Mouse (Mus musculus) lung, adult 2 months (tissue): Measurements from ENCODE around the gene Ttll5. TPM values are rescaled to one million over a fixed set of nuclear protein-coding genes. Genes with fewer than 3 reads are reported as not detected.
A peak's percentile ranks its signal among the peaks of the same experiment; 100 is the strongest.

ENCODE experiments used
- DNase-seq: peaks from one replicate; pipeline ENCODE4 v3.0.0; 2022
- H3K4me1 ChIP-seq: fragments of 200-500 bp; 2 replicates; pipeline ENCODE4 v1.6.1; 2011; ENCODE audit warnings: low read length; ENCODE audit not compliant: control insufficient read depth, insufficient read depth
- H3K4me3 ChIP-seq: fragments of 200-500 bp; replicated peaks from 2 replicates; pipeline ENCODE3; 2011; ENCODE audit warnings: low read depth, mild to moderate bottlenecking, control low read depth, low read length; ENCODE audit errors: extremely low read depth
- CTCF ChIP-seq: fragments of 200-500 bp; IDR thresholded peaks from 2 replicates; pipeline ENCODE4 v1.5.1; 2011; ENCODE audit warnings: mild to moderate bottlenecking, low read length, control low read depth; ENCODE audit not compliant: insufficient read depth
- POLR2A ChIP-seq: fragments of 200-500 bp; IDR thresholded peaks from 2 replicates; pipeline ENCODE4 v1.6.1; 2011; ENCODE audit warnings: low read depth, mild to moderate bottlenecking, control low read depth, low read length, borderline replicate concordance; ENCODE audit errors: extremely low read depth
- WGBS: fragments of 180-500 bp; shearing (Covaris S2); methylation state at CpG from one replicate; pipeline ENCODE4 v1.1.7; 2018; 5-methylcytosine and 5-hydroxymethylcytosine counted together
- polyA plus RNA-seq: library from polyadenylated mRNA; depleted of rRNA; stranded (reverse); fragments of >200 nt; gene quantifications from 2 replicates; pipeline ENCODE4 v1.2.3, GENCODE M21; 2012

Ttll5 gene
- polyA plus RNA-seq, 1 experiment, result 11.7 TPM

DNA sequence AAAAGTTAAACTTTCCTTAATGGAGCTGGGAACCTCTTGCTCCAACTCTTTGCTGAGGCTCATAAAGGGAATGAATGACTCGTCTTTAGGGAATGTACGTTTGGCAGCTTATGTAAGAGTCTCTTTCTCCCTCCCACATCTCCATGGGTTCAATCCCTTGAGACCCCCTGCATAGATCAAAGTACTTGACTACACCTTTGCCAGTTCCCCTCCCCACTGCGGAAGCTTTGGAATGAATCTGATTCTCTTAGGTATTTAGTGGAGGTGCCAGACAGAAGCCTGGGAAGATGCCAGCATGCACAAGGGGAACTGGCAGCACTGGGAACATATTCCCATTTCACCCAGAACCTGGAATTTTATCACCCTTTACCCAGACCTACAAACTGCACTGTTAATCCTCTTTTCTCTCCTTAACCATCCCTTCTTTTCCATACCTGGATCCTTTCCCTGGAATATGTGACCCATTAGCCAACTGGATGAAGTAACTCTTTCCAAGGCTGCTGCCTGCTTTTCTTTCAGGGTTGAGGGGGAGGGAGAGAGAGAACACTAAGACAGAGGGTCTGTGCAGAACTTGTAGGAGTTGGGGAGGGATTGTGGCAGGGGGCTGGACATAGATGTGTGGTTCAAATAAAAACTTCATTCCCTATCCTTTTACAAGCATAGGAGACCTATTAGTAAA lies 35.2 kb downstream of the Ttll5 start:
- Histone ChIP-seq H3K4me3 (no peak overlapping the region), H3K4me1 (no peaks in the 10 kb centered on the region)
- DNase-seq, result no peak
- WGBS, result 41% methylated on average over 3 of the region's 3 CpGs
- TF ChIP-seq CTCF, result no peak
- no peak for TF ChIP-seq POLR2A

DNA sequence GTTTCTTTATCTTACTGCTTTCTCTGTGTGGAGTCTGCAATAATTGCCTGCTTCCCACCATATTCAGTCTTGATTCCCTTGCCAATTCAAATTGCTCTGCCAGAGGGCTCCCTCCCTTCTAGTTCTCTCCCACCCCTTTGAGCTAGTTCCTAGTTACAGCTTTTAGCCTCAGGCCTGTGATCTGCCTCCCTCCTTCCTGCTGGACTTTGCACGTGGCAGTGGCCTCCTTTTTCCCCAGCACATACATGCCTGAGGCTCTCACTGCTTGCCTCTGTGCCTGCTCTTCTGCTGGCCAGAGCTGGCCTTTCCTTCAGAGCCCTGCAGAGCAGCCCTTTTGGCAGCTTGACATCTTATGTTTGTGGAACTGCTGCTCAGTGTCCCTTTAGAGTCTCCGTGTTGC lies 38.1 kb downstream of the Ttll5 start:
- Histone ChIP-seq H3K4me1 (no peaks in the 10 kb centered on the region), H3K4me3 (no peak overlapping the region)
- DNase-seq, result no peak
- no peak for TF ChIP-seq POLR2A
- no peak for TF ChIP-seq CTCF
- 35% methylated on average over 2 of the region's 2 CpGs for WGBS

DNA sequence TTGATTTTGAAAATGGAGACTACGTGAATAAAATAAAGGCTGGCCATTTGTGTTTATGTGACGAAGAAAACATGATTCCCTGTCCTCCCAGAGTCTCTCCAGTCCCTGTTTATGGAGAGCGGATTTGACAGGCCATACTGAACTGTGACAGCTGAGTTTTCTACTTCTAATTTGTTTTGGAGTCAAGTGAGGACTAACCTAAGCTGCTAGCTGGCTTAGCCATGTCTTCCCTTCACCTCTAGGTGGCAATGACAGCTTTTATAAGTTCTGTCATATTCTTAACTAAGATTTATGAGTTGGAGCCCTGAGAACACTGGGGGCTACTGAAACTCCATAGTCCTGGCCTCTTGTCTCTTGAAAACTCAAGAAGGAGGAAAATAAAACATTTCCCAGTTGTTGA lies 41.1 kb downstream of the Ttll5 start:
- no peak for DNase-seq
- Histone ChIP-seq H3K4me3 (no peak overlapping the region), H3K4me1 (0 out of 2 replicates have a peak, but pooled peaks cover 4% of the 10 kb centered on the region)
- no peak for TF ChIP-seq CTCF
- TF ChIP-seq POLR2A, result no peak
- WGBS, result 73% methylated on average over 3 of the region's 3 CpGs

DNA sequence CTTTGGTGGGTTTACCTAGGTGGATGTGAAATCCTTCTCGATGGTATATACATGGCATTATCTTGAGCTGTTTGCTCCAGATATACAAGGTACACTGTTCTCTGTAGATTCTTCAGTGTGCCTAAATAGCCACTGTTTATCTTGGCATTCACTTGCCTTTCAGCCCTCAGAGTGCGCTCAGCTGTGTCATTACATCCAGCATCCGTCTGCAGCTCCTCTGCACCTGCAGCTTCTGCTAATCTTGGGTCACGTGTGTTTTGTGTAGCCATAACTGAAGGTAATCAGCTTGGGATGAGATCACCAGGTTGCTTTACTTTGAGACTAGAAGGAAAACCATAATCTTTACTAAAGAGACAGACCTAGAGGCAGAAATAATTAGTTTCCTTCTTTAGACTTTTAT lies 42.2 kb downstream of the Ttll5 start:
- 74% methylated on average over 4 of the region's 4 CpGs for WGBS
- 0 out of 2 replicates have a peak, but pooled peaks cover 4% of the 10 kb centered on the region for H3K4me1 ChIP-seq
- no peak for DNase-seq
- no peak overlapping the region for H3K4me3 ChIP-seq
- TF ChIP-seq CTCF (no peak), POLR2A (no peak)

DNA sequence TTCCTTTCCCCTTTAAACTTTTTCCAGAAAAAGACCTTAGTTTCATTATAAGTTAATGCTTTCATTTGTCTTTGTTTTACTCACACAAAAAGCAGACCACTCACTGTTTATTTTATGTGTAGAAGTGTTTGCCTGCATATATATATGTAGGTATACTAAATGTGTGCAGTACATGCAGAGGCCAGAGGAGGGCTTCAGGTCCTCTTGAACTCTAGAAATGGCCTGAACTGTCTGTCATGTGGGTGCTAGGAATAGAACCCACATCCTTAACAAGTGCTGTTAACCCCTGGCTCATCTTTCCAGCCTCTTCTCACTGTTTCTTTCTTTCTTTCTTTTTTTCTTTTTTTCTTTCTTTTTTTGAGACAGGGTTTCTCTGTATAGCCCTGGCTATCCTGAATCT lies 42.7 kb downstream of the Ttll5 start:
- DNase-seq, result no peak
- Histone ChIP-seq H3K4me1 (0 out of 2 replicates have a peak, but pooled peaks cover 4% of the 10 kb centered on the region), H3K4me3 (no peak overlapping the region)
- TF ChIP-seq POLR2A (no peak), CTCF (no peak)

DNA sequence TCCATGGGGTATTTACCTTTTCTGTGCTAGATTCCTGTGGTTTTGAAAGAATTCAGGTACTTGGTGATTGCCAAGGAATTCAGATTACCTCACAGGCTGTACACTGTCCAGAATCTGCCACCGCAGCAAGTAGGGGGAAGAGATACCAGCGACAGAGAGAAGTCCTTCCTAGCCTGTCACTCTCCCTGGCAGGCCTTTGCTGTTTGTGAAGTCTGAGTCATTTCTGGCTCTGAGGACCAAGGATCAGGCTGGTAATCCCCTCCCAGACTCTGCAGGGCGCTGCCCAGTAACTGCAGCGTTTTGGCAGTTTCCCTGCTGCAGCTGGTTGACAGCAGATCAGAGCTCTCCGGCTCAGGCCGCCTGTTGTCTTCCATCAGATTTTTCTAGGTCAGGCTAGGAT lies 45.0 kb downstream of the Ttll5 start:
- Histone ChIP-seq H3K4me1 (0 out of 2 replicates have a peak, but pooled peaks cover 4% of the 10 kb centered on the region), H3K4me3 (no peak overlapping the region)
- DNase-seq, result peak; percentile 55
- 48% methylated on average over 6 of the region's 6 CpGs for WGBS
- no peak for TF ChIP-seq POLR2A
- no peak for TF ChIP-seq CTCF

DNA sequence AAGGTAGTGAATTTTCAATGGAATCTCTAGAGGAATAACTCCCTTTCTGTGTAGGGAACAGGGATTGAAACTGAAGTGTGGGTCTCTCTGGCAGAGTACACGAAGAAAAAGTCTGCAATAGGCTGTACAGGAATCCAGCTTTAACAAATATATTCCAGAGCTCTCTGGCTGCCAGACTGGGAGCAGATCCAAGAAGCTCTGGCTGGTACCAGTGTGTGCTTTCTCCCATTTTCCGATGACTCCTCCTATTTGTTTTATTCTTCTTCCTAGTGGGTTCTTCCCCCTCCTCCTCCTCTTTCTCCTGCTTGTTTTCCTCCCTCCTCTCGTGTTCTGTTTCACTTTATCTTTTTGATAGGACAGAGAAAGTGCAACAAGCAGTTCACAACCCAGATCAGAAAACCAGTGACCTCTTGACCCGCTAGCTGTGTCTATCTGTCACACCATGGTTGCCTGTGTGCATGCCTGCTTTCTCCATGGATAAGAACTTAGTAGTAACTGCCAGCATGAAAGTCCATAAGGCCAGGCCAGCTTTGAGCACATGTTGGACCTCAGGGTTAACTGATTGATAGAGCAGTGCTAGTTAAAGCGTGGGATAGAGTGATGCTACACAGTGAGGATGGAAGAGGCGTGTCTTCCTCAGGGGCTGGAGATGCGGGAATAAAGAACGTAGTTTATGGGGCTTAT lies 55.3 kb downstream of the Ttll5 start:
- TF ChIP-seq CTCF (no peak), POLR2A (no peak)
- Histone ChIP-seq H3K4me3 (no peak overlapping the region), H3K4me1 (no peaks in the 10 kb centered on the region)
- no peak for DNase-seq
- WGBS, result 63% methylated on average over 8 of the region's 8 CpGs

DNA sequence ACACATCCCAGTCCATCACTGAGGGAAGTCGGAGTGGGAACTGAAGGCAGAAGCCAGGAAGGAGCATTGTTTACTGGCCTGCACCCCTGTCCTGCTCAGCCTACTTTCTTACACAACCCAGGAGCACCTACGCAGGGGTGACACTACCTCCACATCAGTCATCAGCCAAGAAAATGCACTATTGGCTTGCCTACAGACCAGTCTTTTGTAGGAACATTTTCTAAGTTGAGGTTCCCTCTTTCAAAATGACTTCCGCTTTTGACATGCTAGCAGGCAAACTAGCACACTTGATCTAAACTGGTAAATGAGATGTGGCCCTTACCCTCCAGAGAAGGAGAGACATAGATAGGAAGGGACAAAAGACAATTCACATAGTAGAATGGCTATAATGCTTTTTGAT lies 60.6 kb downstream of the Ttll5 start:
- Histone ChIP-seq H3K4me1 (no peaks in the 10 kb centered on the region), H3K4me3 (no peak overlapping the region)
- no peak for DNase-seq
- WGBS, result 93% methylated on average over 3 of the region's 3 CpGs
- TF ChIP-seq POLR2A, result no peak
- no peak for TF ChIP-seq CTCF

DNA sequence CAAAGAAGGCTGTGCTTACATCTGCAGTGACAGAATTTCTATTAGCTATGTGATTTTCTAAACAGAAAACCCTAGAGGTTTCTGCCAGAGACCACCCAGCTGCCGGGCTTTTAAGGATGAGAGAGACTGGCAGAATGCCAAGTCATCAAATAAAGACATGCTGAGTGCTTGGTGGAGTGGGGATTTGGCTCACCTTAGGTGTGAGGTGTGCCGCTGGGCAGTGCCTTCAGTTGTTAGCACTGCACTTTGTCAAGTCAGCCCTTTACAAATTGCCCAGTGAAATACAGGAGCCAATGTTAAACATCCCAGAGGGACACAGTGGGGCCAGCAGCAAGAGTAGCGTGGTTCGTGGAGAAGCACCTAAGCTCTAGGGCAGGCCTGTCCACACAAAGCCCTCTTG lies 65.6 kb downstream of the Ttll5 start:
- 65% methylated on average over 4 of the region's 4 CpGs for WGBS
- H3K4me3 ChIP-seq, result no peak overlapping the region
- no peak for DNase-seq
- no peaks in the 10 kb centered on the region for H3K4me1 ChIP-seq
- TF ChIP-seq POLR2A (no peak), CTCF (no peak)

DNA sequence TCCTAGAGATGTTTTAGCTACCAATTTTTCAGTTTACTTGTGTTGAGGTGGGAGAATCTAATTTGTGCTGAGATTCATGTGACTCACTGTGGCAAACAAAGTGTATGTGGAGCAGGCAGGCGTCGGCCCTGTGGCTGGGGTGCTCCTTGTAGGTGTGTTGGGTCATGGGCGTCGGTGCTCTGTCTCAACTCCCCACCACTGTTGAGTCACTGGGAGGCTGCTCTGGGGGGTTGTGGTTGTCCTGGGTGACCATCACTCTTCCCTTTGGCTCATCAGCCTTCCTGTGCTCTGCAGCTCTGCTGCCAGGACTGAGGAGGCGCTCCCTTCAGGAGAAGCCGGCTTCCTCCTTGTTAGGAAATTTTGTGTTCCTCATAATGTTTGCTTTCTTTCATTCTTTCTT lies 79.5 kb downstream of the Ttll5 start:
- H3K4me3 ChIP-seq, result no peak overlapping the region
- no peak for TF ChIP-seq CTCF
- TF ChIP-seq POLR2A, result no peak
- no peaks in the 10 kb centered on the region for H3K4me1 ChIP-seq
- DNase-seq, result no peak
- 68% methylated on average over 6 of the region's 6 CpGs for WGBS

DNA sequence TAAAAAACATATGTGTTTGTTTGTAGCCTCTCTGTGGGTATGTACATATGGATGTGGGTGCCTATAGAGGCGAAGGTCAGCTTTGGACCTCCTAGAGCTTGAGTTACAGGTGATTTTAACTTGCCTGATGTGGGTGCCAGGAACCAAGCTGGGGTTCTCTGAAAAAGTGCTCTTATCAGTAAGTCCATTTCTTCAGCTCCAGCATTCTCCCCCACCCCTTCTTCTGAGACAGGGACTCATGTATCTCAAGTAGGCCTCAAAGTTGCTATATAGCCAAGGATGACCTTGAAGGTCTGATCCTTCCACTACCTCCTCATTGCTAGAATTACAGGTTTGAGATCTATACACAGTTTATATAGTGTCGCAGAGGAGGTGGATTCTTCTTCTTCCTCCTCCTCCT lies 81.2 kb downstream of the Ttll5 start:
- no peak for DNase-seq
- TF ChIP-seq CTCF (no peak), POLR2A (no peak)
- 88% methylated on average over 2 of the region's 2 CpGs for WGBS
- H3K4me3 ChIP-seq, result no peak overlapping the region
- H3K4me1 ChIP-seq, result no peaks in the 10 kb centered on the region
